Mouse (Mus musculus) heart, embryonic 16.5 days (tissue): ENCODE measurements around the gene Trim56. TPM values are rescaled to one million over a fixed set of nuclear protein-coding genes. Genes with fewer than 3 reads are reported as not detected.
A peak's percentile ranks its signal among the peaks of the same experiment; 100 is the strongest.

Experiments
- ATAC-seq: fragments of 200-750 bp; cut with Nextera tagmentation; replicated peaks from 2 replicates; pipeline ENCODE4 v1.8.0; 2017; ENCODE audit warnings: moderate number of reproducible peaks; ENCODE audit not compliant: insufficient read depth, low FRiP score; ENCODE audit errors: extremely low read depth
- H3K27ac ChIP-seq: fragments of 300-500 bp; sonication (generic); 2 replicates; pipeline ENCODE4 v1.5.1; 2014; ENCODE audit warnings: mild to moderate bottlenecking, low read length, control low read depth, moderate library complexity
- H3K27me3 ChIP-seq: fragments of 300-500 bp; sonication (generic); 2 replicates; pipeline ENCODE4 v1.6.1; 2014; ENCODE audit warnings: low read length, mixed read lengths; ENCODE audit not compliant: control insufficient read depth, insufficient read depth
- H3K36me3 ChIP-seq: fragments of 300-500 bp; sonication (generic); 2 replicates; pipeline ENCODE4 v1.6.1; 2014; ENCODE audit not compliant: control insufficient read depth, insufficient read depth
- H3K4me1 ChIP-seq: fragments of 300-500 bp; sonication (generic); 2 replicates; pipeline ENCODE4 v1.6.1; 2014; ENCODE audit warnings: low read length, mixed read lengths; ENCODE audit not compliant: control insufficient read depth, insufficient read depth
- H3K4me2 ChIP-seq: fragments of 300-500 bp; sonication (generic); 2 replicates; pipeline ENCODE4 v1.6.1; 2014; ENCODE audit warnings: low read depth, mild to moderate bottlenecking, control low read depth, low read length
- H3K4me3 ChIP-seq: fragments of 300-500 bp; sonication (generic); 2 replicates; pipeline ENCODE4 v1.5.1; 2014; ENCODE audit warnings: mild to moderate bottlenecking, control low read depth, low read length
- H3K9ac ChIP-seq: fragments of 300-500 bp; sonication (generic); 2 replicates; pipeline ENCODE4 v1.6.1; 2014; ENCODE audit warnings: low read length, control low read depth
- H3K9me3 ChIP-seq: fragments of 300-500 bp; sonication (generic); replicated peaks from 2 replicates; pipeline ENCODE4 v1.6.1; 2016; ENCODE audit warnings: low read length; ENCODE audit not compliant: control insufficient read depth
- WGBS: fragments of 180-500 bp; shearing (Covaris S2); extraction: QIAGEN DNeasy Blood & Tissue Kit; methylation state at CpG from one replicate; pipeline ENCODE4 v1.1.7; 2014; 5-methylcytosine and 5-hydroxymethylcytosine counted together
- polyA plus RNA-seq: library from polyadenylated mRNA; unstranded; fragments of >200 nt; fragmentation: Nextera tagmentation; extraction: Ambion mirVana; gene quantifications from 2 replicates; pipeline ENCODE4 v1.2.1, GENCODE M21; 2015

Gene Trim56
- polyA plus RNA-seq, 1 experiment from 2014 or later: 7.2 TPM

DNA sequence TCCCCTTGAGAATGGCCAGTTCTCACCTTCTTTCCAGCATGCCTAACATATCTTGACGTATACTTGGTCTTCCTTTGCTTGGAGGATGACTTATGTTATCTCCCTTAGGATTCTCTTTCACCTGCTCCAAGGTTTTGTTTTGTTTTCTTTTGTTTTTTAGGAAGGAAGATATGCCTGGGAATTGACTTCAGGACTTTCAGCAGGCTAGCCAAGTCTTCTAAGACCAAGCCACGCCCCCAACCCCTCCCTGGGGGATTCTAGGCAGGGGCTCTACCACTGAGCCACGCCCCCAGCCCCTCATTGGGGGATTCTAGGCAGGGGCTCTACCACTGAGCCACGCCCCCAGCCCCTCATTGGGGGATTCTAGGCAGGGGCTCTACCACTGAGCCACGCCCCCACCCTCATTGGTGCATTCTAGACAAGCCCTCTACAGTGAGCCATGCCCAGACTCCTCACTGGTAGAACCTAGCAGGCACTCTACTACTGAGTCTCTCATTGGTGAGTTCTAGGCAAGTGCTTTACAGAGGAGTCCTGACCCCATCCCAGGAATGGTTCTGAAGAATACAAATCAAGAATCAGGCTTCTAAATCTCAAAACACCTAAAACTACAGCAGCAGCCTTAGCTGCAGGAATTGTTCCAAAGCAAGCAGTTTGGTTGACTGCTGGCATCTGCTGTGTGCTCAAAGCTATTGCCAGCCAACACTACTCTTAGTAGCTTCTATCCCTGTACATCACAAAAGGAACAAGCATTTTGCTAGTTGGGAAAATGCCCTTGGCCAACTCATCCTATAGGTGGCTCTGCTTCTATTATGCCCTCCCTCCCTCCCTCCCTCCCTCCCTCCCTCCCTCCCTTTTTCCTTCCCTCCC is 4.2 kb downstream of the Trim56 start:
- H3K36me3 ChIP-seq: peaks cover 32% of the 10 kb centered on the region
- H3K27ac ChIP-seq: no peak overlapping the region
- H3K9me3 ChIP-seq: no peaks in the 10 kb centered on the region
- WGBS: 74% methylated on average over 5 of the region's 5 CpGs
- H3K4me2 ChIP-seq: no peak overlapping the region
- H3K27me3 ChIP-seq: no peaks in the 10 kb centered on the region
- no peak overlapping the region for H3K4me3 ChIP-seq
- H3K4me1 ChIP-seq: peaks cover 12% of the 10 kb centered on the region
- no peak overlapping the region for H3K9ac ChIP-seq
- ATAC-seq: no peak

DNA sequence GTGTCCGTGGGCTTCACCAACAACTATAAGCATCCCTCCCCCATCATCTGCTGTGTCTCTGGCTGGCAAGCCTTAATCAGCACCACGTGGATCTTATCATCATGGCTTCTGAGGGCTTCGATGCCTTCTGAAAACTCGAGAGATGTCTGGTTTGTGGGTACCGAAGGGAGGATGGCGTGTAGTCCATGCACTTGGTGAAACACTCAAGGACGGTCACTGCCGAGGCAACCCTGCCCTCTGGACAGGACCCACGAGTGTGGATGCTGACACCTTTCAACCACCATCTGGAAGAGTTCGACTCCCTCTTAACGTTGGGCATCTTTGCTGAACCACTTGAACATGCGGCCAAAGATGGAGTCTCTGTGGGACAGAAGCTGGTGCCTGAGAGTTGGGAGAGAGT is 5.1 kb downstream of the Trim56 start:
- peaks cover 12% of the 10 kb centered on the region for H3K4me1 ChIP-seq
- no peak overlapping the region for H3K4me3 ChIP-seq
- WGBS: 90% methylated on average over 12 of the region's 12 CpGs

DNA sequence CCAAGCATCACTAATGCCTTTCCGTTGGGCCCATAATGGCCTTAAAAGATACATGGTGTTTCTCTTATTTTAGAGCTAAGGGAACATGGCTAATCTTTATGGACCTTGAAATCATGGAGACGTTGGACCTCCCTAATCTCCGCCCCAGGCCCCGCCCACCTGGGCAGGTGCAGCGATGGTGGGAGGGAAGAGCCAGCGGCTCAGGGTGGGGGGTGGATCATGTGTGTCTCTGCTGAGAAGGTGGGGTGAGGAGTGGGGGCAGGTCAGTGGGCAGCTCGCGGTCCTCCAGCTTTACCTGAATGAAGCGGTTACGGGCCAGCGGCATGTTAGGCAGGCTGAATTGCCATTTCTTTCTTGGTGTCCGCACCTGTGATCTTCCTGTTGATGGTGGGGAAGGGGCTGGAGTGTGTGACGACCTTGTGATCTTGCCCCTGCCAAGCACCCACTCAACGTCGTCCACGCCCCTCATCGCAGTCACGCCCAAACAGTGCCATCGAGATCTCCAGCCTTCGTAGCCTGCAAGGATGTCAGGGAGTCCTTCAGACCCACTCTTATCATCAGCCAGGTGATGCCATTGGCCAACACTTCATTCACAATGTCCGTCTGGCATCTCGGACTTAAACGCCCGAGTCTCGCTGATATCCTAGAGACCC is 5.9 kb downstream of the Trim56 start:
- Histone ChIP-seq H3K27ac (no peak overlapping the region), H3K9ac (no peak overlapping the region), H3K9me3 (no peaks in the 10 kb centered on the region), H3K27me3 (no peaks in the 10 kb centered on the region), H3K36me3 (peaks cover 32% of the 10 kb centered on the region), H3K4me3 (no peak overlapping the region), H3K4me2 (no peak overlapping the region), H3K4me1 (peaks cover 7% of the 10 kb centered on the region)
- 48% methylated on average over 25 of the region's 25 CpGs for WGBS
- no peak for ATAC-seq

More for the DNA sequence above, 5.1 kb downstream of the Trim56 start:
- no peaks in the 10 kb centered on the region for H3K9me3 ChIP-seq
- no peak overlapping the region for H3K9ac ChIP-seq
- no peak for ATAC-seq
- no peak overlapping the region for H3K4me2 ChIP-seq
- H3K27ac ChIP-seq: no peak overlapping the region
- peaks cover 32% of the 10 kb centered on the region for H3K36me3 ChIP-seq
- H3K27me3 ChIP-seq: no peaks in the 10 kb centered on the region

DNA sequence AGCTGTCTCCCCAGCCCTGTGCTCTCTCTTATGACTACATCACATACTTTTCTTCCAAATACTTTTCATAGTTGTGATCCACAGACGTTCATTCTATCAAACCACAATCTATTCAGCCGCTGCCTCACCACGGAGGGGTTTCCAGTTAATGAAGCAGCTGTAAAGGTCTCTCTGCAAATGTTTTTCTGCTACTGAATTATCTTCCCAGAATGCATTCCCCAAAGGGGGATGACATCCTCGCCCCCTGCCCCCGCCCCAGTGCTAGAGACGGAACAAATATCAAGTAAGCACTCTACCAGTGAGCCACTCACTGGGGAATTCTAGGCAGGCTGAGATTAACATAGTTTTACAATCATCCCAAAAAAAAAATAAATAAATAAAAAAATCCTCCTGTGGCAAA is 7.9 kb downstream of the Trim56 start:
- H3K27me3 ChIP-seq: no peaks in the 10 kb centered on the region
- no peak overlapping the region for H3K9ac ChIP-seq
- no peak for ATAC-seq
- no peak overlapping the region for H3K27ac ChIP-seq
- H3K4me2 ChIP-seq: no peak overlapping the region
- H3K4me3 ChIP-seq: no peak overlapping the region
- H3K36me3 ChIP-seq: peaks cover 15% of the 10 kb centered on the region
- 50% methylated on average over 6 of the region's 6 CpGs for WGBS
- H3K4me1 ChIP-seq: peaks cover 7% of the 10 kb centered on the region
- no peaks in the 10 kb centered on the region for H3K9me3 ChIP-seq

DNA sequence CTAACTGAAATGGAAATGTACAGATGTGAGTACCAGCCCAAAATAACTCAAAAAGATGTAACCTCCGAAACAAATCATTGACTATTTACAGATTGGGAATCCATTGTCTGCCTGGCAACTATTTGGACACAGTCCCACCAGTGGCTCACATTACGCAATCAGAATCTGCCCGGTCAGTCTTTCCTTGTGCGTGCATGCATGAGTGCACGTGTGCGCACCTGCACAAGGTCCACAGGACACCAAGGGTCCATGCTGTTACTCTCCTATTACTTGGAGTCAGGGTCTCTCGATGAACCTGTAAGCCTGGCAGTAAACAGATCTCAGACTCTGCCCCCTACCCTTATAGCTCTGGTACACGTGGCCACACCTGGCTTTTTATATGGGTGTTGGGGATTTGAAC is 8.3 kb downstream of the Trim56 start:
- Histone ChIP-seq H3K36me3 (peaks cover 11% of the 10 kb centered on the region; the same call in 1 of the 2 replicates), H3K9ac (no peak overlapping the region), H3K9me3 (no peaks in the 10 kb centered on the region), H3K27ac (no peak overlapping the region), H3K4me2 (no peak overlapping the region), H3K4me1 (peaks cover 10% of the 10 kb centered on the region), H3K27me3 (no peaks in the 10 kb centered on the region), H3K4me3 (no peak overlapping the region)
- WGBS: 83% methylated on average over 8 of the region's 8 CpGs
- no peak for ATAC-seq

DNA sequence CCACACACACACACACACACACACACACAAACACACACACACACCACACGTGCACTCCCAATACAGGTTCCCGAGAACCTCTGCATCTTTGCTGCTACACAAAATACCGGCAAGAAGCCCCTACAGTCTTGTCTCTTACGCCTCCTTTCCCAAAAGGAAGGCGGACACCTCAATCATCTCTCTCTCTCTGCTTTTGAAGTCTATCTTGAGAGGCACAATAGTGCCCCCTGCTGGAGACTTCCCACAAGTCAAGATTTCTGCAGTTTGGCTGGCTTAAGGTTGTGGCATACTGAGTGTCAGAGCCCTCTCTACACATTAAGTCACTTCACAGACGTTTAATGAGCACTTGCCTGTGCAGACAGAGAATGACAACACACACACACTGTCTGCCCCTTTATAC is 9.0 kb downstream of the Trim56 start:
- Histone ChIP-seq H3K9ac (no peak overlapping the region), H3K36me3 (peaks cover 6% of the 10 kb centered on the region; the same call in 1 of the 2 replicates), H3K27ac (no peak overlapping the region), H3K4me1 (peaks cover 12% of the 10 kb centered on the region), H3K4me2 (peak overlapping the region; percentile 5; the same call in 1 of the 2 replicates), H3K27me3 (no peaks in the 10 kb centered on the region), H3K4me3 (no peak overlapping the region), H3K9me3 (no peaks in the 10 kb centered on the region)
- WGBS: 7% methylated on average over 6 of the region's 6 CpGs
- no peak for ATAC-seq

DNA sequence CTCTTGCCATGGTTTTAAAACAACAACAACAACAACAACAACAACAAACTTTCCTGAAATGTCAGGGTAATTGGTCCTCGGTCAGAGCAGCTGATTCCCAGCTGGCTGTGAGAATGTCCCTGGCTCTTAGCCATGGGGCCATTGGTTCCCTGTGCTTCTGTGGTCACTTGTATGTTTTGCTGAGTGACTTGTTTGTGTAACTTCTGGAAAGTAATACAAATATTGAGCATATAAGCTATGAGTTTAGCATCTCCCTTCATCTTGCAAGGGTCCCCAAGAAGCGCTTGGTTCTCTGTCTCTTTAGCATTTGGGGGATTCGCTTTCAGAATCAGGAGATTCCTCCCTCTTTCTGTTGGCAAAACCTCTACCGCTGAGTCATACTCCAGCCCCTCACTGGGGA is 9.6 kb downstream of the Trim56 start:
- Histone ChIP-seq H3K4me3 (no peak overlapping the region), H3K36me3 (peaks cover 5% of the 10 kb centered on the region; the same call in 1 of the 2 replicates), H3K9me3 (no peaks in the 10 kb centered on the region), H3K27ac (no peak overlapping the region), H3K27me3 (no peaks in the 10 kb centered on the region), H3K4me1 (peaks cover 12% of the 10 kb centered on the region), H3K4me2 (no peak overlapping the region), H3K9ac (no peak overlapping the region)
- 71% methylated on average over 4 of the region's 4 CpGs for WGBS
- ATAC-seq: no peak

DNA sequence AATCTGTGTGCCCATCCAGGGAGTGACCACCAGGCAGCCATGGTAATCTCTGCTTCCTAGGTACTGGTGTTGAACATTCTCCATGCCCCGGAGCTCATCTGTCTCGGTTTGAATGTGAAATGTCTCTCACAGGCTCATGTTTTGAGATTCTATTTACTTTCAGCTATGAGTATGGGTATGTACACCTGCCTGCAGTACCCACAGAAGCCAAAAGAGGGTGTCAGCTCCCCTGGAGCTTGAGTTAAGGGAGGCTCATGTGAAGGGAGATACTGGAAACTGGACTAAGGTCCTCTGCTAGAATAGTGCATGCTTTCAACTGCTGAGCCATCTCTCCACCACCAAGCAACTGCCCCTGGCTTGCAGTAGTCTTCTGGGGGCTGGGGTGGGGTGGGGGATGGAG is 12.0 kb downstream of the Trim56 start:
- Histone ChIP-seq H3K36me3 (no peaks in the 10 kb centered on the region), H3K27ac (no peak overlapping the region), H3K9ac (no peak overlapping the region), H3K4me2 (no peak overlapping the region), H3K9me3 (no peaks in the 10 kb centered on the region), H3K4me3 (no peak overlapping the region), H3K27me3 (no peaks in the 10 kb centered on the region), H3K4me1 (peaks cover 12% of the 10 kb centered on the region)
- WGBS: 93% methylated on average over 2 of the region's 2 CpGs
- no peak for ATAC-seq
